Mouse (Mus musculus): ENCODE measurements around the gene Cdc42ep1. TPM values are rescaled to one million over a fixed set of nuclear protein-coding genes. Genes with fewer than 3 reads are reported as not detected.

The Cdc42ep1 gene
- total and polyA plus RNA-seq, 3 experiments, result 0.04 to 1.7 TPM; not detected in 1

- peak overlapping the region; percentile 63 for H3K9ac ChIP-seq (ENCODE audit: control insufficient read depth, low read depth, low read length, poor library complexity, severe bottlenecking)
- TF ChIP-seq CHD2 (IDR thresholded peaks at IDR 0.05; ENCODE audit: low read length) (no peak), POLR2A (IDR thresholded peaks at IDR 0.05; ENCODE audit: control insufficient read depth in 1 of 2, insufficient read depth in 1 of 2, low read depth in 1 of 2, low read length in 2 of 2, poor library complexity in 1 of 2) (no peak), ETS1 (IDR thresholded peaks at IDR 0.05; ENCODE audit: low read depth, low read length) (no peak), MXI1 (IDR thresholded peaks at IDR 0.05; ENCODE audit: low read depth, low read length) (peak; percentile 50; the same call in 1 of the 2 replicates), HCFC1 (IDR thresholded peaks at IDR 0.05; ENCODE audit: low read depth, low read length) (peak; percentile 24; the same call in 1 of the 2 replicates), USF1 (IDR thresholded peaks at IDR 0.05; ENCODE audit: low read depth, low read length) (no peak), ZKSCAN1 (IDR thresholded peaks at IDR 0.05; ENCODE audit: low read depth, low read length) (peak; percentile 75; the same call in 1 of the 2 replicates), CHD1 (IDR thresholded peaks at IDR 0.05; ENCODE audit: low read depth, low read length) (0 out of 2 replicates have a peak, but pooled peaks have one; percentile 31)
- H3K79me2 ChIP-seq (ENCODE audit: control insufficient read depth, insufficient read depth, low read length, poor library complexity), result peaks cover 12% of the 10 kb centered on the region
- H3K9me3 ChIP-seq (replicated peaks; ENCODE audit: insufficient read depth, low read length), result no peaks in the 10 kb centered on the region
- H3K27me3 ChIP-seq (ENCODE audit: control insufficient read depth in 1 of 2, insufficient read depth in 2 of 2, low read length in 2 of 2), result no peaks in the 10 kb centered on the region
- H3K4me1 ChIP-seq (ENCODE audit: control insufficient read depth in 1 of 2, insufficient read depth in 2 of 2, low read length in 2 of 2), result peaks cover 11 to 23% of the 10 kb centered on the region in 2 experiments
- H3K27ac ChIP-seq (ENCODE audit: control insufficient read depth, low read depth, low read length), result peak overlapping the region; percentile 15
- DNase-seq (ENCODE audit: low read depth, low spot score), result no peak
- H3K36me3 ChIP-seq (ENCODE audit: control insufficient read depth in 1 of 2, insufficient read depth in 2 of 2, low read length in 2 of 2), result peaks cover 0 to 15% of the 10 kb centered on the region in 2 experiments; a peak in 2 of 4 replicates
- peak overlapping the region; percentile 93 to 97 for H3K4me3 ChIP-seq (ENCODE audit: control insufficient read depth in 1 of 2, insufficient read depth in 1 of 2, low read depth in 2 of 2, low read length in 2 of 2)
These were observed 56.1 kb downstream of the Cdc42ep1 start for GRCm38 (mm10) chr15:78898507-78899001.

GRCm38 (mm10) chr15:78899409-78899739, 57.0 kb downstream of the Cdc42ep1 start, which contains the start of gene Gm49510:
Gm49510 (plus strand) TSS chr15:78899667.
- Histone ChIP-seq H3K79me2 (ENCODE audit: control insufficient read depth, insufficient read depth, low read length, poor library complexity) (peaks cover 12% of the 10 kb centered on the region), H3K9me3 (replicated peaks; ENCODE audit: insufficient read depth, low read length) (no peaks in the 10 kb centered on the region), H3K27ac (ENCODE audit: control insufficient read depth, low read depth, low read length) (peak within 1 kb of the TSS; percentile 68), H3K27me3 (ENCODE audit: control insufficient read depth in 1 of 2, insufficient read depth in 2 of 2, low read length in 2 of 2) (no peaks in the 10 kb centered on the region), H3K9ac (ENCODE audit: control insufficient read depth, low read depth, low read length, poor library complexity, severe bottlenecking) (peak within 1 kb of the TSS; percentile 91), H3K4me3 (ENCODE audit: control insufficient read depth in 1 of 2, insufficient read depth in 1 of 2, low read depth in 2 of 2, low read length in 2 of 2) (peak within 1 kb of the TSS; percentile 93 to 97), H3K36me3 (ENCODE audit: control insufficient read depth in 1 of 2, insufficient read depth in 2 of 2, low read length in 2 of 2) (peaks cover 0 to 15% of the 10 kb centered on the region in 2 experiments; a peak in 2 of 4 replicates), H3K4me1 (ENCODE audit: control insufficient read depth in 1 of 2, insufficient read depth in 2 of 2, low read length in 2 of 2) (peaks cover 11 to 24% of the 10 kb centered on the region in 2 experiments)
- DNase-seq (ENCODE audit: low read depth, low spot score), result peak; percentile 44
- TF ChIP-seq MYC (IDR thresholded peaks at IDR 0.05; ENCODE audit: low read depth, low read length), result no peak
- TF ChIP-seq CHD1 (IDR thresholded peaks at IDR 0.05; ENCODE audit: low read depth, low read length), result no peak
- 0 out of 2 replicates have a peak, but pooled peaks have one; percentile 54 for TF ChIP-seq MAZ (IDR thresholded peaks at IDR 0.05; ENCODE audit: low read depth, low read length)
- TF ChIP-seq JUND (IDR thresholded peaks at IDR 0.05; ENCODE audit: low read depth, low read length), result peak; percentile 95
- TF ChIP-seq TCF12 (IDR thresholded peaks at IDR 0.05; ENCODE audit: low read depth, low read length), result peak; percentile 5; the same call in 1 of the 2 replicates
- TF ChIP-seq UBTF (IDR thresholded peaks at IDR 0.05; ENCODE audit: borderline replicate concordance, insufficient read depth, low read depth, low read length), result no peak
- no peak for TF ChIP-seq ZC3H11A (IDR thresholded peaks at IDR 0.05; ENCODE audit: low read depth, low read length)

Measured in MEL (cell line).